Mouse (Mus musculus): ENCODE results near the gene Spock2.

GRCm38 (mm10) chr10:60133501-60133900, 27.5 kb downstream of the Spock2 start:
- no peak for TF ChIP-seq NRF1 (IDR thresholded peaks at IDR 0.05; ENCODE audit: low read depth, low read length)
- no peak for TF ChIP-seq EP300 (IDR thresholded peaks at IDR 0.05; ENCODE audit: low read length)
- TF ChIP-seq POLR2A (IDR thresholded peaks at IDR 0.05; ENCODE audit: low read depth, low read length): no peak
- TF ChIP-seq TCF12 (IDR thresholded peaks at IDR 0.05; ENCODE audit: low read depth, low read length): no peak
- TF ChIP-seq NELFE (IDR thresholded peaks at IDR 0.05; ENCODE audit: low read depth, low read length): no peak
- TF ChIP-seq ELF1 (IDR thresholded peaks at IDR 0.05; ENCODE audit: low read depth, low read length): no peak
- no peak for TF ChIP-seq POLR2AphosphoS2 (IDR thresholded peaks at IDR 0.05; ENCODE audit: low read depth, low read length)
- TF ChIP-seq E2F4 (IDR thresholded peaks at IDR 0.05; ENCODE audit: insufficient replicate concordance, low read depth, low read length): no peak
- TF ChIP-seq RAD21 (IDR thresholded peaks at IDR 0.05; ENCODE audit: low read depth, low read length): no peak
- TF ChIP-seq MAX (IDR thresholded peaks at IDR 0.05; ENCODE audit: low read length): no peak
- TF ChIP-seq CTCF (conservative IDR thresholded peaks at IDR 0.05 in 1 of 2, IDR thresholded peaks at IDR 0.05 in 1 of 2; ENCODE audit: low read depth in 2 of 2, low read length in 2 of 2): no peak
- no peak for TF ChIP-seq MAZ (IDR thresholded peaks at IDR 0.05; ENCODE audit: low read depth, low read length)

All from CH12.LX (cell line).